Mouse (Mus musculus) ES-Bruce4 (cell line): ENCODE measurements around the gene Ctnnd2. TPM values are rescaled to one million over a fixed set of nuclear protein-coding genes. Genes with fewer than 3 reads are reported as not detected.

Experiments
- H3K27ac ChIP-seq: 2 replicates; pipeline ENCODE4 v1.5.1; 2012; ENCODE audit warnings: low read length, inconsistent platforms; ENCODE audit not compliant: insufficient read depth
- H3K27me3 ChIP-seq: 2 replicates; pipeline ENCODE4 v1.6.1; 2012; ENCODE audit warnings: mild to moderate bottlenecking, low read length, inconsistent platforms; ENCODE audit not compliant: control insufficient read depth, poor library complexity, insufficient read depth, severe bottlenecking
- H3K36me3 ChIP-seq: 2 replicates; pipeline ENCODE4 v1.6.1; 2012; ENCODE audit warnings: inconsistent platforms, mild to moderate bottlenecking, low read length, moderate library complexity; ENCODE audit not compliant: control insufficient read depth, poor library complexity, insufficient read depth, severe bottlenecking
- H3K4me1 ChIP-seq: one replicate; pipeline ENCODE4 v1.8.1; 2011; ENCODE audit warnings: low read length; ENCODE audit not compliant: control insufficient read depth, insufficient read depth
- H3K4me3 ChIP-seq: 2 replicates; pipeline ENCODE4 v1.5.1; 2011; ENCODE audit warnings: low read depth, mild to moderate bottlenecking, low read length
- H3K9ac ChIP-seq: 2 replicates; pipeline ENCODE4 v1.6.1; 2012; ENCODE audit warnings: low read depth, mild to moderate bottlenecking, inconsistent platforms; ENCODE audit not compliant: poor library complexity, severe bottlenecking
- H3K9me3 ChIP-seq: replicated peaks from 2 replicates; pipeline ENCODE4 v1.6.1; 2012; ENCODE audit warnings: mild to moderate bottlenecking, low read length, inconsistent platforms; ENCODE audit not compliant: control insufficient read depth, poor library complexity, insufficient read depth, severe bottlenecking
- CTCF ChIP-seq: IDR thresholded peaks from one replicate; pipeline ENCODE4 v1.8.1; 2011; ENCODE audit warnings: low read depth, low read length
- EP300 ChIP-seq: IDR thresholded peaks from 2 replicates; pipeline ENCODE4 v1.6.1; 2011; ENCODE audit warnings: low read depth, low read length; ENCODE audit not compliant: insufficient read depth
- POLR2A ChIP-seq: IDR thresholded peaks from one replicate; pipeline ENCODE4 v1.8.1; 2011; ENCODE audit warnings: low read length; ENCODE audit not compliant: insufficient read depth
- polyA plus RNA-seq: library from polyadenylated mRNA; stranded (reverse); fragments of >200 nt; gene quantifications from 2 replicates; pipeline ENCODE4 v1.2.4, GENCODE M21; 2011; ENCODE audit warnings: low read depth; ENCODE audit not compliant: missing spikeins, insufficient read depth, insufficient read length

Ctnnd2 gene
- polyA plus RNA-seq, 1 experiment: 2.4 TPM

DNA sequence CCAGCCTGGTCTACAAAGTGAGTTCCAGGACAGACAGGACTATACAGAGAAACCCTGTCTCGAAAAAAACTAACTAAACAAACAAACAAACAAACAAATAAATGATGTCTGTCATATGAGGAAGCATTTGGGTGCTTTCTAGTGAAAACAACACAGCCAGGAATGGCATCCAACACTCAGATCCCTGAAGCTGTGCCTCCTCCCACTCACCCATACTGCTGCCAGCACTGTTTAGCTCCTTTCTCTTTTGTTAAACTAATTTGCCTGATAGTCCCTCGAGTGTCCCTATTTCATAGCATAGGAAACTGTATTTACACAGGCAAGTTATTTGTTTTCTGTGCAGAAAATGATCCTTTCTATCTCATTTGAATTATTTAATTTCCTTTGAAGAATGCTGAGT is 546.8 kb downstream of the Ctnnd2 start:
- no peak overlapping the region for H3K9ac ChIP-seq
- no peaks in the 10 kb centered on the region for H3K9me3 ChIP-seq
- no peak overlapping the region for H3K4me3 ChIP-seq
- H3K27ac ChIP-seq: no peak overlapping the region
- H3K27me3 ChIP-seq: no peaks in the 10 kb centered on the region
- H3K4me1 ChIP-seq: no peaks in the 10 kb centered on the region
- H3K36me3 ChIP-seq: no peaks in the 10 kb centered on the region
- no peak for TF ChIP-seq EP300
- TF ChIP-seq CTCF: no peak

DNA sequence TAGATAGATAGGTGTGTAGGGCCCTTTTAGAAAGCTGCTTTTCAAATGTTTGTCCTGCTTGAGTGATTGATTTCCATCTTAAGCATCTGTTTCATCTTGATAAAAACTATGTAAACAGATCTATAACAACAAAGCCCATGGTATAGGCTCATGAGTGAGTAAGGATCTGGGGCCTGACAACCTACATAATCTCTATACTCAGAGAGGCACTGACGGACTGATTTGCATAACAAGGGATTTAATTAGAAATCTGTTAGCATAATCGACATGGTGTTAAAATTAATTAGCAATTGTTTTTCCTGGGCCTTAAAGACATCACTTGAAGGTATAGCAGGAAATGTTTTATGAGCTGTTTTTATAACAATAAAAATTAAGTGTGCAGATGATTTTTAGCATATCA is 548.7 kb downstream of the Ctnnd2 start:
- Histone ChIP-seq H3K27me3 (no peaks in the 10 kb centered on the region), H3K4me1 (no peaks in the 10 kb centered on the region), H3K36me3 (no peaks in the 10 kb centered on the region), H3K4me3 (no peak overlapping the region), H3K27ac (no peak overlapping the region), H3K9ac (no peak overlapping the region), H3K9me3 (no peaks in the 10 kb centered on the region)
- no peak for TF ChIP-seq CTCF
- TF ChIP-seq POLR2A: no peak
- no peak for TF ChIP-seq EP300

DNA sequence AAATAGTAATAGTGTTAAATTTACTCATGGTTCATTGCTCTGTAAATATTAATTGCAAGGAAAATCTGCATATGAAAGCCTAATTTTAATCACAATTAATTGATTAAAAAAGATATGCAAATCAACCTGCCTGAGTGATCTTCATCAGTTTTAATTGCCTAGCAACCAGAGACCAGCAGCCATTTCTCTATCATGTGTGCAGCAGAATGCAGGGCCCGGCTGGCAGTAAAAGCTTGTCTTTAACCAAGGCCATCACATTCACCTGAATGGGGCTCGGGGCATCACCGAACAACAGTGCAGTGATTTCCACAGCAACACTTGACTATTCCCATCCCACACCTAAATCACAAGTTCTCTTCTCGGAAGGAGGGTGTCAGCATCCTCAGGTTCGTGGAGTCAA is 553.7 kb downstream of the Ctnnd2 start:
- no peaks in the 10 kb centered on the region for H3K36me3 ChIP-seq
- H3K4me1 ChIP-seq: no peaks in the 10 kb centered on the region
- no peak overlapping the region for H3K9ac ChIP-seq
- no peak overlapping the region for H3K4me3 ChIP-seq
- no peak overlapping the region for H3K27ac ChIP-seq
- TF ChIP-seq CTCF: no peak
- TF ChIP-seq EP300: no peak
- TF ChIP-seq POLR2A: no peak
- H3K9me3 ChIP-seq: no peaks in the 10 kb centered on the region
- no peaks in the 10 kb centered on the region for H3K27me3 ChIP-seq

DNA sequence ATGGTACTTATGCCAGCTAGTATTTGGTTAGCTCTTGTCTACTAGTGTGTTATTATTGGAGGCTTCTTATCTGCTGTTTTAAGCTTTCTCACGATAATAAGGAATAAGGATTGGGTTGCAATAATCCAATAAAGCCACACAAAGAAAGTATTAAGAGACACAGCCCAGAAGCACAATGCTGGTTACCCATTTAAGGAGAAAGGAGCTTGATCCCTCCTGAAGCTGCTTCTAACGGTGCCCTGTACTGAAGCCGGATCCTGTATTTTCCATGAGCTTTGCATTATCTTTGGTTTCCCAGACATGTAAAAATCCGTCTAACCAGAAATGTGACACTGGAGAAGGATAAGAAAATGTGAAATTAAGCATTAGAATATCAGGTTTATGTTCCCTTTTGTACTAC is 565.8 kb downstream of the Ctnnd2 start:
- no peaks in the 10 kb centered on the region for H3K4me1 ChIP-seq

DNA sequence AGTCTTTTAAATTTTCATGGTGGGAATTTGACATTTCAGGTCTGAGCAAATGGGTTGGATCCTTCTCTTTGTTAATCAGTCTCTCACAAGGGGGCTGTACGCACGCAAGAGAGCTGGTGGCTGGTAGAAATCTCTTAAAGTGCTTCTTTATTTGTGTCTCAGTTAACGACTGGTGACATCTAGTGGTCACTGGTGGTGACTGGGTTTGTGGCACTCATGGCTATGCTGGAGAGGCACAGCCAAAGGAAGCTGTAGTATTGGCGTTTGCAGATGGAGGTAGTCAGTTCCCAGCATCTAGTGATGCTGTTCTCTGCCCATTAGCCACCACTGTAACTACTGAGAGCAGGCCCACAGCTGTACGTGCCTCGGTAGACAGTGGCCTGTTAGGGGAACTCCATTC is 568.3 kb downstream of the Ctnnd2 start:
- Histone ChIP-seq H3K27ac (no peak overlapping the region), H3K9ac (no peak overlapping the region), H3K4me3 (no peak overlapping the region), H3K4me1 (no peaks in the 10 kb centered on the region), H3K36me3 (no peaks in the 10 kb centered on the region), H3K9me3 (no peaks in the 10 kb centered on the region), H3K27me3 (no peaks in the 10 kb centered on the region)
- TF ChIP-seq EP300 (no peak), CTCF (peak; percentile 68)

More for the DNA sequence above, 565.8 kb downstream of the Ctnnd2 start:
- H3K27me3 ChIP-seq: no peaks in the 10 kb centered on the region
- TF ChIP-seq CTCF (no peak), POLR2A (no peak), EP300 (no peak)
- H3K9ac ChIP-seq: no peak overlapping the region
- H3K36me3 ChIP-seq: no peaks in the 10 kb centered on the region
- H3K27ac ChIP-seq: no peak overlapping the region
- H3K9me3 ChIP-seq: no peaks in the 10 kb centered on the region; the same call in 1 of the 2 replicates
- no peak overlapping the region for H3K4me3 ChIP-seq

DNA sequence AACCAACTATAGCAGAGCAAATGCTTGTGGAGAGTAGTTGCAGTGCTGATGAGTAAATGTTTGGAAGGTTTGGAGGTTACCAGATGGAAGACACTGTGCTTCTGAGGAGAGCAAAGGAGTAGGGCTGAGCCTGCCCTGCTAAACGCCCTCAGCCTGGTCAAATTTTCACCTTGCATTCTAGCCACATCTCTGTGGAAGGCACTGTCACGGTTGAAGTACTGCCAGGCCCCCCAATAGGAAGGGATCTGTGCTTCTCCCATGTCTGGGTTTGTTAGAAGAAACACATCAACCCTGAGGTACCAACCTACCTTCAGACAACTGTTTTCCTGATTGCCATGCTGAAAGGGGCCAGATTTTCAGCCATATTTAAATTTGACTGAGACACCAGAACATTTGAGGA is 585.6 kb downstream of the Ctnnd2 start:
- TF ChIP-seq EP300 (no peak), CTCF (no peak), POLR2A (no peak)

More for the DNA sequence above, 585.6 kb downstream of the Ctnnd2 start:
- Histone ChIP-seq H3K4me3 (no peak overlapping the region), H3K27me3 (no peaks in the 10 kb centered on the region; the same call in 1 of the 2 replicates), H3K27ac (no peak overlapping the region), H3K36me3 (no peaks in the 10 kb centered on the region), H3K4me1 (no peaks in the 10 kb centered on the region), H3K9me3 (peaks cover 6% of the 10 kb centered on the region), H3K9ac (no peak overlapping the region)
